Mouse (Mus musculus) midbrain, embryonic 12.5 days (tissue): ENCODE data around the gene Unkl. TPM values are rescaled to one million over a fixed set of nuclear protein-coding genes. Genes with fewer than 3 reads are reported as not detected.

Source experiments
- ATAC-seq: fragments of 200-750 bp; cut with Nextera tagmentation; 2 replicates; pipeline ENCODE4 v1.8.0; 2017; ENCODE audit warnings: low read depth, moderate TSS enrichment, moderate library complexity; ENCODE audit not compliant: low FRiP score
- H3K27ac ChIP-seq: fragments of 300-500 bp; sonication (generic); replicated peaks from 2 replicates; pipeline ENCODE4 v1.5.1; 2016; ENCODE audit warnings: mild to moderate bottlenecking
- H3K27me3 ChIP-seq: fragments of 300-500 bp; sonication (generic); 2 replicates; pipeline ENCODE4 v1.6.1; 2016; ENCODE audit warnings: mild to moderate bottlenecking
- H3K36me3 ChIP-seq: fragments of 300-500 bp; sonication (generic); 2 replicates; pipeline ENCODE4 v1.6.1; 2016
- H3K4me1 ChIP-seq: fragments of 300-500 bp; sonication (generic); 2 replicates; pipeline ENCODE4 v1.6.1; 2016
- H3K4me2 ChIP-seq: fragments of 300-500 bp; sonication (generic); replicated peaks from 2 replicates; pipeline ENCODE4 v1.6.1; 2016; ENCODE audit warnings: mild to moderate bottlenecking, moderate library complexity
- H3K4me3 ChIP-seq: fragments of 300-500 bp; sonication (generic); 2 replicates; pipeline ENCODE4 v1.5.1; 2016; ENCODE audit warnings: mild to moderate bottlenecking
- H3K9ac ChIP-seq: fragments of 300-500 bp; sonication (generic); replicated peaks from 2 replicates; pipeline ENCODE4 v1.6.1; 2016; ENCODE audit warnings: mild to moderate bottlenecking, moderate library complexity
- H3K9me3 ChIP-seq: fragments of 300-500 bp; sonication (generic); 2 replicates; pipeline ENCODE4 v1.6.1; 2016; ENCODE audit warnings: mild to moderate bottlenecking
- WGBS: fragments of 180-500 bp; shearing (Covaris S2); methylation state at CpG from one replicate; pipeline ENCODE4 v1.1.7; 2016; 5-methylcytosine and 5-hydroxymethylcytosine counted together
- polyA plus RNA-seq: library from polyadenylated mRNA; unstranded; fragments of >200 nt; fragmentation: Nextera tagmentation; extraction: Ambion mirVana; gene quantifications from 2 replicates; pipeline ENCODE4 v1.2.1, GENCODE M21; 2016

Unkl gene
- polyA plus RNA-seq, 1 experiment from 2014 or later, result 10.9 TPM

- H3K9me3 ChIP-seq, result no peaks in the 10 kb centered on the region
- WGBS, result under 1% methylated on average over 79 of the region's 80 CpGs
- peak within 1 kb of the TSS; percentile 71 for H3K27ac ChIP-seq
- peak within 1 kb of the TSS; percentile 96 for H3K4me2 ChIP-seq
- H3K4me1 ChIP-seq, result peaks cover 17% of the 10 kb centered on the region
- H3K4me3 ChIP-seq, result peak within 1 kb of the TSS; percentile 97
- H3K36me3 ChIP-seq, result peaks cover 50% of the 10 kb centered on the region
- H3K9ac ChIP-seq, result peak within 1 kb of the TSS; percentile 98
- H3K27me3 ChIP-seq, result no peaks in the 10 kb centered on the region
- peak; percentile 87 for ATAC-seq
Observed at GRCm38 (mm10) chr17:25239695-25240636, 51.8 kb downstream of the Unkl start, which contains the start of the genes Gnptg and Tsr3. Gene Gnptg (minus strand): TSS chr17:25240124. Gene Tsr3 (plus strand): TSS chr17:25240170.

GRCm38 (mm10) chr17:25243131-25243780 is 55.1 kb downstream of the Unkl start:
- WGBS, result 86% methylated on average over 11 of the region's 11 CpGs

GRCm38 (mm10) chr17:25244239-25244638 is 56.0 kb downstream of the Unkl start:
- H3K4me3 ChIP-seq, result no peak overlapping the region
- H3K4me1 ChIP-seq, result peaks cover 13% of the 10 kb centered on the region
- H3K36me3 ChIP-seq, result peaks cover 40% of the 10 kb centered on the region
- ATAC-seq, result no peak
- no peaks in the 10 kb centered on the region for H3K9me3 ChIP-seq
- H3K4me2 ChIP-seq, result no peak overlapping the region
- no peak overlapping the region for H3K9ac ChIP-seq
- H3K27ac ChIP-seq, result no peak overlapping the region
- whole genome bisulfite sequencing, result 89% methylated on average over 16 of the region's 16 CpGs
- no peaks in the 10 kb centered on the region for H3K27me3 ChIP-seq

More at GRCm38 (mm10) chr17:25243131-25243780, 55.1 kb downstream of the Unkl start:
- H3K27ac ChIP-seq, result no peak overlapping the region
- no peak overlapping the region for H3K4me3 ChIP-seq
- no peak overlapping the region for H3K9ac ChIP-seq
- no peaks in the 10 kb centered on the region for H3K27me3 ChIP-seq
- H3K9me3 ChIP-seq, result no peaks in the 10 kb centered on the region
- H3K4me2 ChIP-seq, result no peak overlapping the region
- ATAC-seq, result no peak
- peaks cover 17% of the 10 kb centered on the region for H3K4me1 ChIP-seq
- H3K36me3 ChIP-seq, result peaks cover 40% of the 10 kb centered on the region

- ATAC-seq, result no peak
- no peak overlapping the region for H3K4me2 ChIP-seq
- peaks cover 27% of the 10 kb centered on the region for H3K36me3 ChIP-seq
- H3K9ac ChIP-seq, result peak overlapping the region; percentile 11; the same call in 1 of the 2 replicates
- WGBS, result 83% methylated on average over 18 of the region's 18 CpGs
- no peak overlapping the region for H3K4me3 ChIP-seq
- no peaks in the 10 kb centered on the region for H3K27me3 ChIP-seq
- H3K27ac ChIP-seq, result no peak overlapping the region
- peaks cover 14% of the 10 kb centered on the region for H3K4me1 ChIP-seq
- no peaks in the 10 kb centered on the region for H3K9me3 ChIP-seq
Observed at GRCm38 (mm10) chr17:25248033-25248750, 60.0 kb downstream of the Unkl start.

- Histone ChIP-seq H3K27ac (no peak overlapping the region), H3K4me2 (no peak overlapping the region), H3K9me3 (no peaks in the 10 kb centered on the region), H3K27me3 (peaks cover 15% of the 10 kb centered on the region), H3K36me3 (peaks cover 6% of the 10 kb centered on the region; the same call in 1 of the 2 replicates), H3K9ac (no peak overlapping the region), H3K4me1 (peaks cover 28% of the 10 kb centered on the region), H3K4me3 (no peak overlapping the region)
- no peak for ATAC-seq
- WGBS, result 81% methylated on average over 8 of the region's 8 CpGs
Observed at GRCm38 (mm10) chr17:25250181-25250835, 62.1 kb downstream of the Unkl start.

GRCm38 (mm10) chr17:25252643-25253042 is 64.4 kb downstream of the Unkl start:
- Histone ChIP-seq H3K4me3 (no peak overlapping the region), H3K27me3 (peaks cover 38% of the 10 kb centered on the region), H3K36me3 (no peaks in the 10 kb centered on the region), H3K9me3 (no peaks in the 10 kb centered on the region), H3K4me1 (peaks cover 41% of the 10 kb centered on the region), H3K27ac (peak overlapping the region; percentile 72), H3K9ac (no peak overlapping the region; the same call in 1 of the 2 replicates), H3K4me2 (peak overlapping the region; percentile 20; the same call in 1 of the 2 replicates)
- 9% methylated on average over 3 of the region's 3 CpGs for WGBS
- peak; percentile 66 for ATAC-seq

- Histone ChIP-seq H3K27me3 (peaks cover 38% of the 10 kb centered on the region), H3K27ac (peak overlapping the region; percentile 69), H3K9me3 (no peaks in the 10 kb centered on the region), H3K4me1 (peaks cover 45% of the 10 kb centered on the region), H3K4me2 (peak overlapping the region; percentile 41), H3K36me3 (no peaks in the 10 kb centered on the region), H3K9ac (peak overlapping the region; percentile 34), H3K4me3 (peak overlapping the region; percentile 13; the same call in 1 of the 2 replicates)
- ATAC-seq, result no peak
- 12% methylated on average over 10 of the region's 10 CpGs for WGBS
Observed at GRCm38 (mm10) chr17:25253760-25254159, 65.6 kb downstream of the Unkl start.

- Histone ChIP-seq H3K27ac (no peak overlapping the region), H3K27me3 (peaks cover 38% of the 10 kb centered on the region), H3K4me3 (no peak overlapping the region), H3K9ac (no peak overlapping the region), H3K4me2 (no peak overlapping the region), H3K9me3 (no peaks in the 10 kb centered on the region), H3K36me3 (peaks cover 12% of the 10 kb centered on the region), H3K4me1 (peaks cover 45% of the 10 kb centered on the region)
- 65% methylated on average over 2 of the region's 2 CpGs for WGBS
- ATAC-seq, result no peak
Observed at GRCm38 (mm10) chr17:25255110-25255509, 66.9 kb downstream of the Unkl start.

GRCm38 (mm10) chr17:25256140-25256754 is 68.0 kb downstream of the Unkl start, which contains the start of gene Baiap3:
Gene Baiap3 (minus strand): TSS chr17:25256364.
- Histone ChIP-seq H3K27ac (no peak within 1 kb of the TSS), H3K9ac (peak within 1 kb of the TSS; percentile 39), H3K4me1 (peaks cover 45% of the 10 kb centered on the region), H3K36me3 (peaks cover 15% of the 10 kb centered on the region), H3K27me3 (peaks cover 38% of the 10 kb centered on the region), H3K9me3 (no peaks in the 10 kb centered on the region), H3K4me3 (peak within 1 kb of the TSS; percentile 24), H3K4me2 (peak within 1 kb of the TSS; percentile 48)
- peak; percentile 38; the same call in 1 of the 2 replicates for ATAC-seq
- WGBS, result 6% methylated on average over 31 of the region's 35 CpGs

GRCm38 (mm10) chr17:25257804-25258261 is 69.6 kb downstream of the Unkl start:
- H3K4me1 ChIP-seq, result peaks cover 35% of the 10 kb centered on the region
- no peak for ATAC-seq
- WGBS, result 51% methylated on average over 6 of the region's 6 CpGs

More at GRCm38 (mm10) chr17:25257804-25258261, 69.6 kb downstream of the Unkl start:
- no peak overlapping the region for H3K27ac ChIP-seq
- peaks cover 38% of the 10 kb centered on the region for H3K27me3 ChIP-seq
- no peak overlapping the region for H3K9ac ChIP-seq
- no peaks in the 10 kb centered on the region for H3K9me3 ChIP-seq
- no peak overlapping the region for H3K4me3 ChIP-seq
- H3K4me2 ChIP-seq, result no peak overlapping the region
- H3K36me3 ChIP-seq, result peaks cover 21% of the 10 kb centered on the region
